Mouse (Mus musculus) intestine, postnatal 0 days (tissue): ENCODE measurements around the gene Dhrs2. TPM values are rescaled to one million over a fixed set of nuclear protein-coding genes. Genes with fewer than 3 reads are reported as not detected.

Experiments
- ATAC-seq: fragments of 200-750 bp; cut with Nextera tagmentation; 2 replicates; pipeline ENCODE4 v1.8.0; 2017; ENCODE audit warnings: mild to moderate bottlenecking, moderate TSS enrichment, moderate library complexity
- H3K27ac ChIP-seq: fragments of 300-500 bp; sonication (generic); 2 replicates; pipeline ENCODE4 v1.5.1; 2014; ENCODE audit warnings: mild to moderate bottlenecking, low read depth, low read length, moderate library complexity
- H3K27me3 ChIP-seq: fragments of 300-500 bp; sonication (generic); replicated peaks from 2 replicates; pipeline ENCODE4 v1.6.1; 2014; ENCODE audit warnings: low read length, mixed read lengths; ENCODE audit not compliant: control insufficient read depth, insufficient read depth
- H3K36me3 ChIP-seq: fragments of 300-500 bp; sonication (generic); 2 replicates; pipeline ENCODE4 v1.6.1; 2014; ENCODE audit warnings: mild to moderate bottlenecking, moderate library complexity; ENCODE audit not compliant: control insufficient read depth, insufficient read depth
- H3K4me1 ChIP-seq: fragments of 300-500 bp; sonication (generic); replicated peaks from 2 replicates; pipeline ENCODE4 v1.6.1; 2014; ENCODE audit warnings: antibody characterized with exemption, low read length, mixed read lengths; ENCODE audit not compliant: control insufficient read depth, insufficient read depth
- H3K4me2 ChIP-seq: fragments of 300-500 bp; sonication (generic); replicated peaks from 2 replicates; pipeline ENCODE4 v1.6.1; 2014; ENCODE audit warnings: low read depth, mild to moderate bottlenecking, moderate library complexity
- H3K4me3 ChIP-seq: fragments of 300-500 bp; sonication (generic); 2 replicates; pipeline ENCODE4 v1.5.1; 2014; ENCODE audit warnings: low read depth, low read length
- H3K9ac ChIP-seq: fragments of 300-500 bp; sonication (generic); 2 replicates; pipeline ENCODE4 v1.6.1; 2014; ENCODE audit warnings: mild to moderate bottlenecking, low read depth, low read length
- H3K9me3 ChIP-seq: fragments of 300-500 bp; sonication (generic); 2 replicates; pipeline ENCODE4 v1.6.1; 2016; ENCODE audit warnings: mixed run types; ENCODE audit not compliant: control insufficient read depth
- CTCF ChIP-seq: sonication (generic); IDR thresholded peaks from 2 replicates; pipeline ENCODE4 v1.5.1; 2016; ENCODE audit warnings: low read depth, mild to moderate bottlenecking, control low read depth, antibody characterized with exemption, moderate library complexity
- WGBS: fragments of 180-500 bp; shearing (Covaris S2); extraction: QIAGEN DNeasy Blood & Tissue Kit; methylation state at CpG from one replicate; pipeline ENCODE4 v1.1.7; 2014; 5-methylcytosine and 5-hydroxymethylcytosine counted together
- polyA plus RNA-seq: library from polyadenylated mRNA; unstranded; fragments of >200 nt; fragmentation: Nextera tagmentation; extraction: Ambion mirVana; gene quantifications from 2 replicates; pipeline ENCODE4 v1.2.1, GENCODE M21; 2015

The Dhrs2 gene
- polyA plus RNA-seq, 1 experiment from 2014 or later, result 0.14 TPM

GRCm38 (mm10) chr14:55204544-55204943, 17.3 kb upstream of the Dhrs2 start:
- TF ChIP-seq CTCF, result no peak
- H3K9me3 ChIP-seq, result no peaks in the 10 kb centered on the region
- no peak overlapping the region for H3K9ac ChIP-seq
- WGBS, result 60% methylated on average over 3 of the region's 3 CpGs
- H3K4me2 ChIP-seq, result no peak overlapping the region
- H3K27ac ChIP-seq, result no peak overlapping the region
- H3K4me1 ChIP-seq, result no peaks in the 10 kb centered on the region
- no peaks in the 10 kb centered on the region for H3K36me3 ChIP-seq
- no peak overlapping the region for H3K4me3 ChIP-seq
- ATAC-seq, result no peak
- no peaks in the 10 kb centered on the region for H3K27me3 ChIP-seq

GRCm38 (mm10) chr14:55205045-55205750, 16.6 kb upstream of the Dhrs2 start:
- Histone ChIP-seq H3K4me3 (no peak overlapping the region), H3K36me3 (no peaks in the 10 kb centered on the region), H3K4me2 (no peak overlapping the region), H3K9ac (no peak overlapping the region), H3K4me1 (no peaks in the 10 kb centered on the region), H3K27me3 (no peaks in the 10 kb centered on the region), H3K27ac (no peak overlapping the region), H3K9me3 (no peaks in the 10 kb centered on the region)
- ATAC-seq, result no peak
- no peak for TF ChIP-seq CTCF
- 45% methylated on average over 3 of the region's 3 CpGs for WGBS

- H3K9ac ChIP-seq, result no peak overlapping the region
- H3K36me3 ChIP-seq, result no peaks in the 10 kb centered on the region
- H3K27me3 ChIP-seq, result no peaks in the 10 kb centered on the region
- H3K4me3 ChIP-seq, result no peak overlapping the region
- H3K4me2 ChIP-seq, result no peak overlapping the region
- WGBS, result 73% methylated on average over 2 of the region's 2 CpGs
- ATAC-seq, result no peak
- H3K4me1 ChIP-seq, result no peaks in the 10 kb centered on the region
- no peak overlapping the region for H3K27ac ChIP-seq
- no peaks in the 10 kb centered on the region for H3K9me3 ChIP-seq
- TF ChIP-seq CTCF, result no peak
Observed at GRCm38 (mm10) chr14:55208306-55208705, 13.5 kb upstream of the Dhrs2 start.

DNA sequence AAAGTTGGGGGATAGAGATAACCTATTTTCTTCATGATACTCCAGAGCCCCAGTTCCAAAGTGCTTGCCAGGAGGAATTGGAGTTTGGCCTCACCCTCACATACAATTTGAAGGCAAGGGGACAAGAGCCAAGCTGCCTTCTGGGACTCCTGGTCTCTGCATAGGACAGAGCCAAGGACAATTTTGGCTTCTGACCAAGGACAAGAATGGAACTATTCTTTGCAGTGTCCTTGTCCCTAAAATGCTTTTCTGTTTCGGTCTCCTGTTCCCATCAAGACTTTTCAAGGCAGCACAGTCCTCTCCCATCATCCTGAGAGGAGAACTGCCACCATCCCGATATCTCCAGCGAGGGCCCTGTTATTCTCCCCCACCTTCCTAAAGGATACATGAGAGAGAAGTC, 8.2 kb upstream of the Dhrs2 start:
- 98% methylated on average over 3 of the region's 3 CpGs for WGBS
- no peak overlapping the region for H3K4me2 ChIP-seq
- no peak overlapping the region for H3K27ac ChIP-seq
- H3K36me3 ChIP-seq, result no peaks in the 10 kb centered on the region
- H3K4me3 ChIP-seq, result no peak overlapping the region
- no peak overlapping the region for H3K9ac ChIP-seq
- H3K4me1 ChIP-seq, result no peaks in the 10 kb centered on the region
- TF ChIP-seq CTCF, result no peak
- H3K27me3 ChIP-seq, result no peaks in the 10 kb centered on the region
- no peaks in the 10 kb centered on the region for H3K9me3 ChIP-seq
- ATAC-seq, result no peak

DNA sequence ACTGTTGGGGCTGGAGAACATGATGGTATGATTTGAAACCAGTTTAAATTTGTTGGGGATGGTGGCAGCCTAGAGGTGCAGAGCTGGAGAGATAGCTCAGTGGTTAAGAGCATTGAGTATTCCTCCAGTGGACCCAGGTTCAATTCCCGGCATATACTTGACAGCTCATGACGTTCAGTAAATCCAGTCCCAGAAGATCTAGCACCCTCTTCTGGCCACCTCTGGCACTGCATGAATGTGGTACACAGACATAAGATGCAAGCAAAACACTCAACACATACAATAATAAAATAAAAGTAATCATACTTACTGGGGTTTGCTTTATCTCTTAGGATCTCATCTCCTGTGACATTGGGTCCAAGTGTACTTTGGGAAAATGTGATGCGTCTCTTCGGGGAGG, 7.3 kb upstream of the Dhrs2 start:
- Histone ChIP-seq H3K4me2 (no peak overlapping the region), H3K4me1 (no peaks in the 10 kb centered on the region), H3K27ac (no peak overlapping the region), H3K9ac (no peak overlapping the region), H3K27me3 (no peaks in the 10 kb centered on the region), H3K36me3 (no peaks in the 10 kb centered on the region), H3K4me3 (no peak overlapping the region), H3K9me3 (no peaks in the 10 kb centered on the region)
- 54% methylated on average over 4 of the region's 4 CpGs for whole genome bisulfite sequencing
- no peak for ATAC-seq
- peak; percentile 80 for TF ChIP-seq CTCF

DNA sequence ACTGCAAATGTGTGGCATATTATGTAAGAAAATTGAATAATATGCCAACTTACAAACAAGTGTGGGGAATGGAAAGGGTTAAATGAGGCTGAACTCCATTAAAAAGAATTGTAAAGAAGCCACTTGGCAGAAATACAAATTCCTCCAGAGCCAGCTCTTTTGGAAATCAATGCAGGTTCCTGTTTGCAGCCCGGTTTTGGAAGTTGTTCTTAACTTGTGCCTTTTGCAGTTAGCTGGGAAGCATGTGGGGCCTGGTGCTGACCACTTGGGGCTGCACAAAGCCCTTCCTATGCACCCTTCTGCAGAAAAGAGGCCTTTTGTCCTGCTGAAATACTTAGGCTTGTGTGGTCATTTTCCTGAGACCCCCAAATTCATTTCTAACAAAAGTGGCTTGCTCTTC, 1.4 kb downstream of the Dhrs2 start:
- H3K4me3 ChIP-seq, result no peak overlapping the region
- H3K4me1 ChIP-seq, result no peaks in the 10 kb centered on the region
- H3K27ac ChIP-seq, result no peak overlapping the region
- no peak overlapping the region for H3K4me2 ChIP-seq
- H3K9ac ChIP-seq, result no peak overlapping the region
- H3K27me3 ChIP-seq, result no peaks in the 10 kb centered on the region
- no peaks in the 10 kb centered on the region for H3K9me3 ChIP-seq
- peak; percentile 37 for TF ChIP-seq CTCF
- no peak for ATAC-seq
- 53% methylated on average over 1 of the region's 1 CpGs for WGBS
- no peaks in the 10 kb centered on the region for H3K36me3 ChIP-seq
